Mouse (Mus musculus): ENCODE results near the gene Tnrc6b.

- TF ChIP-seq TCF12 (IDR thresholded peaks at IDR 0.05; ENCODE audit: insufficient read depth, poor library complexity, severe bottlenecking) (no peak), POLR2A (IDR thresholded peaks at IDR 0.05; ENCODE audit: insufficient read length, low read depth) (no peak), MAX (IDR thresholded peaks at IDR 0.05; ENCODE audit: low read depth) (no peak), POLR2AphosphoS2 (IDR thresholded peaks at IDR 0.05; ENCODE audit: insufficient read length, low read depth) (no peak), SRF (IDR thresholded peaks at IDR 0.05; ENCODE audit: control insufficient read depth, insufficient read length, low read depth) (no peak), MYOG (IDR thresholded peaks at IDR 0.05; ENCODE audit: control insufficient read depth in 1 of 3, insufficient read depth in 1 of 3, insufficient read length in 2 of 3, low read depth in 2 of 3) (no peak), CEBPB (IDR thresholded peaks at IDR 0.05; ENCODE audit: insufficient read depth, poor library complexity, severe bottlenecking) (no peak), USF1 (IDR thresholded peaks at IDR 0.05; ENCODE audit: low read depth) (no peak), MYOD1 (IDR thresholded peaks at IDR 0.05; ENCODE audit: control insufficient read depth in 1 of 3, insufficient read length in 2 of 3, low read depth in 2 of 3) (no peak), TCF3 (IDR thresholded peaks at IDR 0.05; ENCODE audit: insufficient read length, low read depth) (no peak), REST (IDR thresholded peaks at IDR 0.05; ENCODE audit: insufficient read depth, insufficient read length) (no peak), E2F4 (IDR thresholded peaks at IDR 0.05; ENCODE audit: insufficient read depth) (no peak)
Observed at GRCm38 (mm10) chr15:80702910-80703309, 8.2 kb upstream of the Tnrc6b start.
